Mouse (Mus musculus) small intestine, adult 2 months (tissue): ENCODE results near the gene Apela.

Source experiments
- CTCF ChIP-seq: fragments of 200-500 bp; IDR thresholded peaks from 2 replicates; pipeline ENCODE4 v1.5.1; 2012; ENCODE audit warnings: low read depth, mild to moderate bottlenecking, control low read depth, inconsistent platforms, low read length, moderate library complexity, mixed read lengths; ENCODE audit not compliant: insufficient replicate concordance, insufficient read length; ENCODE audit errors: extremely low read depth
- POLR2A ChIP-seq: fragments of 200-500 bp; IDR thresholded peaks from 2 replicates; pipeline ENCODE4 v1.6.1; 2012; ENCODE audit warnings: low read depth, mild to moderate bottlenecking, control low read depth, inconsistent platforms, low read length, moderate library complexity

- TF ChIP-seq POLR2A, result no peak
- no peak for TF ChIP-seq CTCF
These were observed 8.0 kb downstream of the Apela start for GRCm38 (mm10) chr8:65028959-65029686.
